Mouse (Mus musculus) heart, adult 2 months (tissue): ENCODE data around the gene Mtmr3. TPM values are rescaled to one million over a fixed set of nuclear protein-coding genes. Genes with fewer than 3 reads are reported as not detected.
"Not testable (repeated sequence)": the region's sequence is repeated elsewhere in the genome, so short reads cannot be mapped to it uniquely, and the experiment has no call there.

Experiments used
- DNase-seq, 2 experiments: peaks; one replicate each; pipeline ENCODE4 v3.0.0; 2021
- H3K27ac ChIP-seq: fragments of 200-600 bp; 2 replicates; pipeline ENCODE4 v1.8.1; 2022
- H3K27me3 ChIP-seq: fragments of 200-500 bp; 2 replicates; pipeline ENCODE4 v1.6.1; 2012; ENCODE audit warnings: mild to moderate bottlenecking, low read length, inconsistent platforms, mixed read lengths; ENCODE audit not compliant: control insufficient read depth, insufficient read depth
- H3K36me3 ChIP-seq: fragments of 200-500 bp; 2 replicates; pipeline ENCODE4 v1.6.1; 2012; ENCODE audit warnings: low read length, inconsistent platforms; ENCODE audit not compliant: control insufficient read depth, insufficient read depth
- H3K4me1 ChIP-seq: fragments of 200-500 bp; 2 replicates; pipeline ENCODE4 v1.6.1; 2011; ENCODE audit warnings: low read length; ENCODE audit not compliant: control insufficient read depth, insufficient read depth
- H3K4me3 ChIP-seq: fragments of 200-600 bp; 2 replicates; pipeline ENCODE4 v1.8.1; 2022
- H3K79me2 ChIP-seq: fragments of 200-500 bp; replicated peaks from 2 replicates; pipeline ENCODE4 v1.6.1; 2012; ENCODE audit warnings: mild to moderate bottlenecking, inconsistent platforms, low read length, moderate library complexity, mixed read lengths; ENCODE audit not compliant: control insufficient read depth, insufficient read depth
- H3K9ac ChIP-seq: fragments of 200-500 bp; 2 replicates; pipeline ENCODE4 v1.6.1; 2012; ENCODE audit warnings: low read depth, mild to moderate bottlenecking, control low read depth, inconsistent platforms, low read length, mixed read lengths
- CTCF ChIP-seq: fragments of 200-600 bp; IDR thresholded peaks from 2 replicates; pipeline ENCODE4 v1.8.1; 2022; ENCODE audit warnings: antibody characterized with exemption, mild to moderate bottlenecking, moderate library complexity
- EP300 ChIP-seq: fragments of 200-500 bp; IDR thresholded peaks from 2 replicates; pipeline ENCODE4 v1.6.1; 2011; ENCODE audit warnings: low read depth, low read length, control low read depth; ENCODE audit not compliant: insufficient read depth
- POLR2A ChIP-seq: fragments of 200-500 bp; IDR thresholded peaks from 2 replicates; pipeline ENCODE4 v1.6.1; 2011; ENCODE audit warnings: mild to moderate bottlenecking, low read depth, low read length, control low read depth; ENCODE audit not compliant: insufficient read depth
- WGBS: fragments of 180-500 bp; shearing (Covaris S2); methylation state at CpG from one replicate; pipeline ENCODE4 v1.1.7; 2018; 5-methylcytosine and 5-hydroxymethylcytosine counted together
- intact Hi-C: fragments of 180-260 bp; cut with DNase I; formaldehyde crosslinking; loops from one replicate; pipeline ENCODE4 v1.15.1; 2025
- polyA plus RNA-seq: library from polyadenylated mRNA; depleted of rRNA; stranded (reverse); fragments of >200 nt; gene quantifications from 2 replicates; pipeline ENCODE4 v1.2.3, GENCODE M21; 2012
- total RNA-seq, 2 experiments: library from RNA; stranded (reverse); gene quantifications; 2 replicates each; pipeline ENCODE4 v1.2.3; 2021

The Mtmr3 gene
- total and polyA plus RNA-seq, 3 experiments: 24.4 to 50.8 (median 43.9) TPM

DNA sequence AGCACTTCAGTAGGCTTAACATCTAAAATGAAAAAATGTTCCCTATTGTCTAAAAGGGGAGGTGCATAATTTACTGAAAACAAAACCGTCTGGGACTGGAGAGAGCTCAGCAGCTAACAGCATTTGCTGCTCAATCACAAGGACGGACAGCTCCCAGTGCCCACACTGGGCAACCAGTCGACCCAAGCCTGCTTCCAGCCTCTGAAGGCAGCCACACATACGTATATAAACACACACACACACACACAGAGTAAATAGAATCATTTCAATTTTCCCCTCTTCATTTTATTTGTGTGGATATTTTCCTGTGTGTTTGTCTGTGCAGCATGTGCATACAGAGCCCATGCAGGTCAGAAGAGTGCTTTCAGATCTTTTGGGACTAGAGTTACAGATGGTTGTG is 49.3 kb downstream of the Mtmr3 start:
- WGBS: 44% methylated on average over 4 of the region's 4 CpGs
- Histone ChIP-seq H3K4me3 (no peak overlapping the region), H3K79me2 (peaks cover 4% of the 10 kb centered on the region), H3K4me1 (peaks cover 6% of the 10 kb centered on the region), H3K9ac (no peak overlapping the region), H3K27ac (no peak overlapping the region), H3K27me3 (no peaks in the 10 kb centered on the region), H3K36me3 (peaks cover 20% of the 10 kb centered on the region)
- DNase-seq: no peak
- intact Hi-C loops: no loop called here
- TF ChIP-seq POLR2A: no peak
- TF ChIP-seq CTCF: no peak
- no peak for TF ChIP-seq EP300

DNA sequence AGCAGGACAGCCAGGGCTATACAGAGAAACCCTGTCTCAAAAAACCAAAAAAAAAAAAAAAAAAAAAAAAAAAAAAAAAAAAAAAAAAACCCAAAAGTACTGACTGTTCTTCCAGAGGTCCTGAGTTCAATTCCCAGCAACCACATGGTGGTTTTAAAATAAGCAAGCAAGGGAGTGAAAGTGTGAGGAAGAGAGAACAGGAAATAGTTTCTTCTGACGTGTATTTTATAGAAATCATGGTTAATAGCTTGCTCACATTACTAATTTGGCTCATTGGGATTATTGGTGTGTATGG is 50.1 kb downstream of the Mtmr3 start:
- H3K27me3 ChIP-seq, DNase-seq, intact Hi-C loops, H3K79me2 ChIP-seq, H3K27ac ChIP-seq, H3K4me1 ChIP-seq, H3K4me3 ChIP-seq, H3K9ac ChIP-seq: not testable (repeated sequence)
- peaks cover 25% of the 10 kb centered on the region for H3K36me3 ChIP-seq
- 70% methylated on average over 1 of the region's 1 CpGs for WGBS

DNA sequence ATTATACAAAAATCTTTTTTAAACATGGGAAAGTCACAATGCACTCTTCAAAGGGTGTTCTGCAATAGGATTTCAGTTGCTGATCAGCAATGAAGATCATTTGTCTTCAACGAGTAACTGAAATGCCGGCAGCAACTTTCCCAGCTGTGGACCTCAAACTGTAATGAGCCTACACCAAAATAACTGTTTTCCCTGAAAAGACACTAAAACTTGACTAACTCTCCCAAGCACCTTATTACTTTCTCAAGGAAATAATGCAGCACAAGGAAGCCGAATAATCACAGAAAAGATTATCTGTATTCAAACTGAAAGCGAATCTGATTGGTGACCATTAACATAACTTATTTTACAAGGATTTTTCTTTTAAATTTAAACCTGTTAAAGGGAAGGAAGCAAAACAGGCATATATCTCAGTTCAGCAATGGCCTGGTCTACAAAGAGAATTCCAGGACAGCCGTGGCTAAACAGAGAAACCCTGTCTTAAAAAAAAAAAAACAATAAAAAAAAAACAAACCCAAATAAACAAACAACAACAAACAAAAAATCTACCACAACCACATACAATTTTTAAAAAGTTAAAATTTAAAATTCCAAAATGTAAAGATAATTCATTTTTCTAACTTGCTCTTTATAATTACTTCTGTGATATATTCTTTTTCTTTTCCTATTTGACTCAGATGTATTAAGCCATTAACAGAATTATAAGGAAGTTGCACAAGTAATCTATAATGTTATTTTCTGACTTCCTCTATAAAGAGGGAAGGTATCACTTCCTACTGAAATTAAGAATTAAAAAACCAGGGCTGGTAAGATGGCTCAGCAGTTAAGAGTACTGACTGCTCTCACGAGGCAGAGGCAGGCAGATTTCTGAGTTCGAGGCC is 50.7 kb downstream of the Mtmr3 start:
- no peak overlapping the region for H3K27ac ChIP-seq
- intact Hi-C loops: no loop called here
- H3K9ac ChIP-seq: no peak overlapping the region
- TF ChIP-seq POLR2A: no peak
- no peak for TF ChIP-seq EP300
- no peak for TF ChIP-seq CTCF
- H3K4me1 ChIP-seq: peaks cover 6% of the 10 kb centered on the region
- no peak overlapping the region for H3K4me3 ChIP-seq
- peaks cover 9% of the 10 kb centered on the region for H3K79me2 ChIP-seq
- 73% methylated on average over 7 of the region's 7 CpGs for WGBS
- H3K36me3 ChIP-seq: peaks cover 27% of the 10 kb centered on the region
- no peak for DNase-seq
- no peaks in the 10 kb centered on the region for H3K27me3 ChIP-seq

DNA sequence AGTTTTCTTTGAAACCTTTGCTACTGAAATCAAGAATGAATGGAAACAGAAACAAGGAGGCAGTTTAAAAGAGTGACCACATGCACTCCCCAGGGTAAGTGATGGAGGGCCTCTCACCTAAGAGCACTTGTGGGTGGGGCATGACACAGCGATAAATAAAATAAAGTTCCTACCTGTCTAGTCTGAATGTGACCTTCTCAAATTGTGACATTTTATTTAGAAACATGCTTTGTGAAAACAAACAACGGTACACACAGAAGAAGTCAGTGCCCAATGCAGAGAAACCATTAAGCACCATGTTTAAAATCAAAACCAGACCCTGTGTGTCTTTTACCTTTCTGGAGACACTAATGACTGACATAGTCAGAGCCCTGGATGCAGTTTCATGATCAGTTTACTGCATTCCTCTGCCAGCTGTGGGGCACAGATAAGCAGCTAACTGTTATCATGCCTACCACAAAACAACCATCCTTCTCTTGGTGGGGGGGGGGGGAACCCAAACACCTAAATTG is 51.6 kb downstream of the Mtmr3 start:
- H3K27me3 ChIP-seq: no peaks in the 10 kb centered on the region
- no peak overlapping the region for H3K9ac ChIP-seq
- H3K36me3 ChIP-seq: peaks cover 27% of the 10 kb centered on the region
- H3K27ac ChIP-seq: no peak overlapping the region
- intact Hi-C loops: no loop called here
- TF ChIP-seq EP300: no peak
- TF ChIP-seq POLR2A: no peak
- no peak for TF ChIP-seq CTCF
- WGBS: 87% methylated on average over 2 of the region's 2 CpGs
- H3K4me1 ChIP-seq: peaks cover 6% of the 10 kb centered on the region
- peaks cover 11% of the 10 kb centered on the region for H3K79me2 ChIP-seq
- DNase-seq: no peak
- no peak overlapping the region for H3K4me3 ChIP-seq

DNA sequence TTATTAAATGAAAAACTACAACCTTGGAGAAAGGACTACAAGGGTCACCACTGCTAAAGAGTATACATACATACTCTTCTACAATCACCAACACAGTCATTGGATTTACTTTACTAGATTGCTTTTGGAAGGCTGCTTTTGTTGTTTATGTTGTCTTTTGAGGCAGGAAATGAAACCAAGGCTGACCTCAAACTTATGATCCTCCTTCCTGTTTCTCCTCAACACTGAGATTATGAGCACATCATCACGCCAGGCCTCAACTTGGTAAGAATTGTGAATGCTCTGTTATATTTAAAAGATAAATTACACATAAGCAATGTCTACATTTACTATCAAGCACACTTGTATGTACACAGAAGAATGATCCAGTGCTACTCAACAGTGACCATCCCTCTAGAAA is 58.0 kb downstream of the Mtmr3 start:
- 50% methylated on average over 1 of the region's 1 CpGs for WGBS
- Histone ChIP-seq H3K4me3 (no peak overlapping the region), H3K9ac (no peak overlapping the region), H3K36me3 (peaks cover 11% of the 10 kb centered on the region), H3K4me1 (peaks cover 5% of the 10 kb centered on the region), H3K27me3 (no peaks in the 10 kb centered on the region), H3K27ac (no peak overlapping the region), H3K79me2 (peaks cover 15% of the 10 kb centered on the region)
- no peak for TF ChIP-seq CTCF
- TF ChIP-seq EP300: no peak
- TF ChIP-seq POLR2A: no peak
- intact Hi-C loops: no loop called here
- DNase-seq: no peak

DNA sequence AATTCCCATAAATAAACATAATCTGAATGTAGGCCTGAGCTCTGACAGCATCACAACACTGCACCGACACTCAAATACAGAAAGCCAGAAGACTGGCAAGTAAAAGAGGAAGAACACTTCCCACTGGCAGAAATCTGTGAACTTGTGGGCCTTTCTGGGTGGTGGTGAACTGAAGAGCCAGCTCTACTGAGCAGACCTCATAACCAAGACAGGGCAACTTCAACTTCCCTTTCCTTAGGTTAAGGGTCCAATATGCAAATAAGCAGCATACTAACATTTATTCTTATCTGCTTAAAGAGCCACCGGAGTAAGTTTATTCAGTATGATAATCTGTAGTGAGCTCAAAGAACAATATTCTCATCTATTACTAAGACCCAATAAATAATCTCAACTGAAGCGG is 67.5 kb downstream of the Mtmr3 start:
- DNase-seq: no peak
- Histone ChIP-seq H3K4me1 (no peaks in the 10 kb centered on the region; the same call in 1 of the 2 replicates), H3K36me3 (peaks cover 21% of the 10 kb centered on the region), H3K4me3 (no peak overlapping the region), H3K27ac (no peak overlapping the region), H3K27me3 (no peaks in the 10 kb centered on the region), H3K9ac (no peak overlapping the region), H3K79me2 (no peaks in the 10 kb centered on the region; the same call in 1 of the 2 replicates)
- intact Hi-C loops: no loop called here
- TF ChIP-seq POLR2A: no peak
- TF ChIP-seq CTCF: no peak
- no peak for TF ChIP-seq EP300
- WGBS: 92% methylated on average over 3 of the region's 3 CpGs
